8 mouse cellular contexts compared by ENCODE assay signal in the genomic region with DNA sequence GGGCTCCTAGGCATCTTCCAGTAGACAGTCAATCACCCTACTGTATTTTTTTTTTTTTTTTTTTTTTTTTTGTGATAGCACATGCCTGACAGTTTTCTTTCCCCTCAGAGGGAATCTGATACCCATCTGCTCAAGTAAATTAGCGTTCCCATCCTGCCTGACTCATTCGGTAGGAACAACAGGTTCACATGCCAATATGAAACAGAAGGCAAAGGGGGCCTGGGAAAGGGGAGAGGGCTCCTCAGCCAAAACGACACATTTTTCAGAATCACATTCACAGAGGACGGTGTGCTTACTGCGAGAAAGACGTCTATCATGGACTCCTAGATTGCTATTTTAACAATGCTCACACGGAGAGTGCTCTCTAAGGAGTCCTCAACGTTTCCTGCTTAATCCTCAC. TPM values are rescaled to one million over a fixed set of nuclear protein-coding genes. Genes with fewer than 3 reads are reported as not detected.
DNase-seq lines count a peak whose midpoint lies in the region; ATAC-seq and TF ChIP-seq lines count a peak whose summit lies in the region.

No protein-coding gene starts in this region.

- H3K36me3 ChIP-seq in heart, embryonic 11.5 days (ENCODE audit: control insufficient read depth, insufficient read depth, low read length): no peaks in the 10 kb centered on the region
- no peaks in the 10 kb centered on the region for H3K36me3 ChIP-seq in ES-Bruce4 (ENCODE audit: control insufficient read depth, insufficient read depth, low read length, poor library complexity, severe bottlenecking)
- H3K36me3 ChIP-seq in forebrain, embryonic 14.5 days (ENCODE audit: control insufficient read depth, insufficient read depth, low read length): no peaks in the 10 kb centered on the region
- peaks cover 9% of the 10 kb centered on the region for H3K36me3 ChIP-seq in limb, embryonic 13.5 days
- H3K36me3 ChIP-seq in stomach, embryonic 14.5 days (ENCODE audit: control insufficient read depth, insufficient read depth, low read length): no peaks in the 10 kb centered on the region

- ATAC-seq in heart, embryonic 11.5 days (replicated peaks; ENCODE audit: insufficient number of reproducible peaks, low FRiP score, low TSS enrichment): no peak
- peak; percentile 13; the same call in 1 of the 2 replicates for ATAC-seq in forebrain, embryonic 14.5 days
- ATAC-seq in limb, embryonic 13.5 days (ENCODE audit: low FRiP score, low read depth): no peak
- ATAC-seq in stomach, embryonic 14.5 days (ENCODE audit: insufficient number of reproducible peaks, insufficient read depth, low FRiP score, low read depth): no peak

- H3K9ac ChIP-seq in heart, embryonic 11.5 days (ENCODE audit: low read depth, low read length): peak overlapping the region; percentile 95
- peak overlapping the region; percentile 91 for H3K9ac ChIP-seq in ES-Bruce4 (ENCODE audit: low read depth, poor library complexity, severe bottlenecking)
- peak overlapping the region; percentile 94 for H3K9ac ChIP-seq in forebrain, embryonic 14.5 days (ENCODE audit: low read length)
- peak overlapping the region; percentile 96 for H3K9ac ChIP-seq in limb, embryonic 13.5 days
- peak overlapping the region; percentile 75 for H3K9ac ChIP-seq in stomach, embryonic 14.5 days (replicated peaks; ENCODE audit: low read depth, low read length)

- TF ChIP-seq EP300 in ES-Bruce4 (IDR thresholded peaks at IDR 0.05; ENCODE audit: insufficient read depth, low read depth, low read length): no peak

- no peaks in the 10 kb centered on the region for H3K9me3 ChIP-seq in heart, embryonic 11.5 days (replicated peaks; ENCODE audit: control insufficient read depth, low read length)
- no peaks in the 10 kb centered on the region for H3K9me3 ChIP-seq in ES-Bruce4 (replicated peaks; ENCODE audit: control insufficient read depth, insufficient read depth, low read length, poor library complexity, severe bottlenecking)
- H3K9me3 ChIP-seq in forebrain, embryonic 14.5 days (replicated peaks; ENCODE audit: control insufficient read depth, low read length): no peaks in the 10 kb centered on the region
- no peaks in the 10 kb centered on the region for H3K9me3 ChIP-seq in limb, embryonic 13.5 days
- no peaks in the 10 kb centered on the region for H3K9me3 ChIP-seq in stomach, embryonic 14.5 days (ENCODE audit: control insufficient read depth, low read depth, low read length)

- H3K4me2 ChIP-seq in heart, embryonic 11.5 days: peak overlapping the region; percentile 89
- H3K4me2 ChIP-seq in forebrain, embryonic 14.5 days (ENCODE audit: low read length): peak overlapping the region; percentile 71
- peak overlapping the region; percentile 76 for H3K4me2 ChIP-seq in limb, embryonic 13.5 days (replicated peaks)
- peak overlapping the region; percentile 57 for H3K4me2 ChIP-seq in stomach, embryonic 14.5 days (replicated peaks; ENCODE audit: low read depth, low read length)

- TF ChIP-seq POLR2A in ES-Bruce4 (IDR thresholded peaks at IDR 0.05; ENCODE audit: insufficient read depth, low read length): no peak

- H3K4me1 ChIP-seq in heart, embryonic 11.5 days (ENCODE audit: control insufficient read depth, insufficient read depth, low read length): peaks cover 6% of the 10 kb centered on the region
- no peaks in the 10 kb centered on the region for H3K4me1 ChIP-seq in ES-Bruce4 (ENCODE audit: control insufficient read depth, insufficient read depth, low read length)
- H3K4me1 ChIP-seq in forebrain, embryonic 14.5 days (ENCODE audit: control insufficient read depth, insufficient read depth, low read length): peaks cover 7% of the 10 kb centered on the region; the same call in 1 of the 2 replicates
- H3K4me1 ChIP-seq in limb, embryonic 13.5 days: peaks cover 24% of the 10 kb centered on the region
- H3K4me1 ChIP-seq in stomach, embryonic 14.5 days (ENCODE audit: control insufficient read depth, insufficient read depth, low read length): peaks cover 11% of the 10 kb centered on the region; the same call in 1 of the 2 replicates

- DNase-seq in heart, postnatal 4 days: no peak
- peak; percentile 87 for DNase-seq in forebrain, embryonic 14.5 days (ENCODE audit: low spot score)
- DNase-seq in thymus, postnatal 4 days: no peak
- no peak for DNase-seq in frontal cortex, postnatal 25 days (ENCODE audit: low spot score in 2 of 2)

- under 1% methylated on average over 8 of the region's 8 CpGs for WGBS in heart, embryonic 11.5 days (ENCODE audit: insufficient replicate concordance)
- 2% methylated on average over 8 of the region's 8 CpGs for WGBS in forebrain, embryonic 14.5 days
- WGBS in limb, embryonic 13.5 days: 3% methylated on average over 8 of the region's 8 CpGs
- WGBS in stomach, embryonic 14.5 days: under 1% methylated on average over 8 of the region's 8 CpGs

- H3K4me3 ChIP-seq in heart, embryonic 11.5 days (ENCODE audit: low read depth, low read length): peak overlapping the region; percentile 94
- peak overlapping the region; percentile 14; the same call in 1 of the 2 replicates for H3K4me3 ChIP-seq in ES-Bruce4 (ENCODE audit: low read depth, low read length)
- H3K4me3 ChIP-seq in forebrain, embryonic 14.5 days (ENCODE audit: low read depth, low read length): peak overlapping the region; percentile 90
- peak overlapping the region; percentile 91 for H3K4me3 ChIP-seq in limb, embryonic 13.5 days
- H3K4me3 ChIP-seq in stomach, embryonic 14.5 days (ENCODE audit: low read depth, low read length): peak overlapping the region; percentile 84

- no peak for TF ChIP-seq CTCF in ES-Bruce4 (IDR thresholded peaks at IDR 0.05; ENCODE audit: low read depth, low read length)

- H3K27ac ChIP-seq in heart, embryonic 11.5 days (ENCODE audit: low read depth, low read length): no peak overlapping the region
- H3K27ac ChIP-seq in ES-Bruce4 (ENCODE audit: insufficient read depth, low read length): no peak overlapping the region
- H3K27ac ChIP-seq in forebrain, embryonic 14.5 days (ENCODE audit: low read depth, low read length): peak overlapping the region; percentile 82; the same call in 1 of the 2 replicates
- no peak overlapping the region for H3K27ac ChIP-seq in limb, embryonic 13.5 days
- no peak overlapping the region for H3K27ac ChIP-seq in stomach, embryonic 14.5 days (ENCODE audit: low read length)

- no peaks in the 10 kb centered on the region for H3K27me3 ChIP-seq in heart, embryonic 11.5 days (ENCODE audit: control insufficient read depth, insufficient read depth, low read length)
- no peaks in the 10 kb centered on the region for H3K27me3 ChIP-seq in ES-Bruce4 (ENCODE audit: control insufficient read depth, insufficient read depth, low read length, poor library complexity, severe bottlenecking)
- H3K27me3 ChIP-seq in forebrain, embryonic 14.5 days (replicated peaks; ENCODE audit: control insufficient read depth, insufficient read depth, low read length): no peaks in the 10 kb centered on the region
- no peaks in the 10 kb centered on the region for H3K27me3 ChIP-seq in limb, embryonic 13.5 days
- no peaks in the 10 kb centered on the region for H3K27me3 ChIP-seq in stomach, embryonic 14.5 days (ENCODE audit: control insufficient read depth, insufficient read depth, low read length)

RNA-seq across cellular contexts. Expression of a gene that starts 0.9 kb away (rescaled TPM):
- polyA plus RNA-seq in heart, embryonic 11.5 days (2014; fragmentation: Nextera tagmentation; extraction: Ambion mirVana): 6.4 and 9.2 TPM in 2 replicates
- total RNA-seq in heart, postnatal 4 days (2021): 10 to 100 TPM; 21.3 to 23.1 TPM
- polyA plus RNA-seq in ES-Bruce4 (2011; ENCODE audit: insufficient read depth, insufficient read length, low read depth, missing spikeins): 2.6 and 3.9 TPM in 2 replicates
- polyA plus RNA-seq in forebrain, embryonic 14.5 days (2014; fragmentation: Nextera tagmentation; extraction: Ambion mirVana): 10.4 and 15.8 TPM in 2 replicates
- polyA plus RNA-seq in limb, embryonic 13.5 days (2015; fragmentation: Nextera tagmentation; extraction: Ambion mirVana): 17.9 and 19.2 TPM in 2 replicates
- polyA plus RNA-seq in stomach, embryonic 14.5 days (2014; fragmentation: Nextera tagmentation; extraction: Ambion mirVana): 10.1 and 11.4 TPM in 2 replicates

RNA-seq across cellular contexts. Expression of a gene that starts 24.4 kb away (rescaled TPM):
- 222 TPM in 2 replicates for polyA plus RNA-seq in heart, embryonic 11.5 days (2014; fragmentation: Nextera tagmentation; extraction: Ambion mirVana)
- 100 to 1,000 TPM; 119 to 141 TPM for total RNA-seq in heart, postnatal 4 days (2021)
- 112 and 114 TPM in 2 replicates for polyA plus RNA-seq in ES-Bruce4 (2011; ENCODE audit: insufficient read depth, insufficient read length, low read depth, missing spikeins)
- 154 and 176 TPM in 2 replicates for polyA plus RNA-seq in forebrain, embryonic 14.5 days (2014; fragmentation: Nextera tagmentation; extraction: Ambion mirVana)
- 213 and 223 TPM in 2 replicates for polyA plus RNA-seq in limb, embryonic 13.5 days (2015; fragmentation: Nextera tagmentation; extraction: Ambion mirVana)
- polyA plus RNA-seq in stomach, embryonic 14.5 days (2014; fragmentation: Nextera tagmentation; extraction: Ambion mirVana): 240 and 242 TPM in 2 replicates

Comparison
In these comparisons a context has a peak if more than half of its experiments do, and no peak if none do; other contexts are left out.
1. H3K4me3 ChIP-seq: peak in every context shown above with its lines; median percentile 94 in heart, embryonic 11.5 days; 91 in limb, embryonic 13.5 days; 90 in forebrain, embryonic 14.5 days; 84 in stomach, embryonic 14.5 days; 14 in ES-Bruce4.